Mouse (Mus musculus) forebrain, embryonic 13.5 days (tissue): ENCODE measurements around the gene Emc9. TPM values are rescaled to one million over a fixed set of nuclear protein-coding genes. Genes with fewer than 3 reads are reported as not detected.

ENCODE experiments used
- ATAC-seq: fragments of 200-750 bp; cut with Nextera tagmentation; 2 replicates; pipeline ENCODE4 v1.8.0; 2017
- H3K27ac ChIP-seq: fragments of 300-500 bp; sonication (generic); 2 replicates; pipeline ENCODE4 v1.5.1; 2015; ENCODE audit warnings: inconsistent platforms, mild to moderate bottlenecking, moderate library complexity
- H3K27me3 ChIP-seq: fragments of 300-500 bp; sonication (generic); 2 replicates; pipeline ENCODE4 v1.6.1; 2015; ENCODE audit warnings: mild to moderate bottlenecking, inconsistent platforms
- H3K36me3 ChIP-seq: fragments of 300-500 bp; sonication (generic); 2 replicates; pipeline ENCODE4 v1.6.1; 2015; ENCODE audit warnings: mild to moderate bottlenecking, inconsistent platforms; ENCODE audit not compliant: poor library complexity, severe bottlenecking
- H3K4me1 ChIP-seq: fragments of 300-500 bp; sonication (generic); 2 replicates; pipeline ENCODE4 v1.6.1; 2015; ENCODE audit warnings: inconsistent platforms
- H3K4me2 ChIP-seq: fragments of 300-500 bp; sonication (generic); 2 replicates; pipeline ENCODE4 v1.6.1; 2015; ENCODE audit warnings: inconsistent platforms, mild to moderate bottlenecking, moderate library complexity
- H3K4me3 ChIP-seq: fragments of 300-500 bp; sonication (generic); 2 replicates; pipeline ENCODE4 v1.5.1; 2015; ENCODE audit warnings: mild to moderate bottlenecking, inconsistent platforms
- H3K9ac ChIP-seq: fragments of 300-500 bp; sonication (generic); 2 replicates; pipeline ENCODE4 v1.6.1; 2015; ENCODE audit warnings: mild to moderate bottlenecking, inconsistent platforms
- H3K9me3 ChIP-seq: fragments of 300-500 bp; sonication (generic); replicated peaks from 2 replicates; pipeline ENCODE4 v1.6.1; 2016; ENCODE audit warnings: inconsistent platforms
- WGBS: fragments of 180-500 bp; shearing (Covaris S2); methylation state at CpG from one replicate; pipeline ENCODE4 v1.1.7; 2015; 5-methylcytosine and 5-hydroxymethylcytosine counted together
- polyA plus RNA-seq: library from polyadenylated mRNA; unstranded; fragments of >200 nt; fragmentation: Nextera tagmentation; extraction: Ambion mirVana; gene quantifications from 2 replicates; pipeline ENCODE4 v1.2.1, GENCODE M21; 2015

Emc9 gene
- 8.2 and 8.8 TPM in 2 replicates for polyA plus RNA-seq

DNA sequence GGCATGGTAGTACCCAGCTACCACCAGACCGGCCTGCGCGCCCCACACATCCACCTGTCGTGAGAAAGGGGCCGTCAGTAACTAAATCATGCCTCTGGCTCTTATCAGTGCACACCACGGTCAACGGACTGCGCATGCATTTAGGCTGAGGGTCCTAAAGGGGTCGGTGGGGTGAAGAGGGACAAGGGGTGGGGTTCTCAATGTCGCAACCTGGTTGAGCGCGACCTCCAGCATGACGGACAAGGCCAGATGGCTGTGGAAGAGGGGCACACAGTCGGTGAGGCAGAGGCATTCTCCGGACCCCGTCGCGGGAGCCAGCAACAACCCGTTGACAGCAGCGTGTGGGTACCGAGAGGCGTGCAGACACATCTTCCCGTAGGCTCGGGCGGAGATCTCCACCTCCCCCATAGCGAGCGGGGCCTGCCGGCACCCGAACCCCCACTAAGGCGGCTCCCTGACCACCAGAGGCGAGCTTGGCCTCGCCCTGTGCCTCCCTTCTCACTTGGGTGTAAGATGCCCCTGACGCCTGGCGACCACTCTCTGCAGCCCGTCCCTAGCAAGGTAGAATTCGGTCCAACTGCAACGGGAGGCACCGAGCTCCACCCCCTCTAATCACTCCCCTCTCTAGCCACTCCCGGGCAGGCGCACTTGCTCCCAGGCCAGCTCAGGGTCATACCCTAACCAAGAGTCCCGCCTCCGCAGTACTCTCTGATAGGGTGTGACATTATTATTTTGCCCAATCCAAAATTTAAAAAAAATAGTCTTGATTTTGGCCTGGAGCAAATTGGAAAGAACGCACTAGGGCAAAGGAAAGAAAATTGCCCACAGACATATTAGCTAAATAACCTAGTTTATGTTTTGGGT, at the start of gene Emc9:
Emc9 (minus strand) TSS at position 601 of the 864 bp plus-strand sequence.
- Histone ChIP-seq H3K9me3 (no peaks in the 10 kb centered on the region), H3K4me2 (peak within 1 kb of the TSS; percentile 70), H3K36me3 (peaks cover 36% of the 10 kb centered on the region), H3K4me3 (peak within 1 kb of the TSS; percentile 40), H3K27me3 (no peaks in the 10 kb centered on the region), H3K27ac (no peak within 1 kb of the TSS), H3K9ac (peak within 1 kb of the TSS; percentile 56), H3K4me1 (peaks cover 18% of the 10 kb centered on the region)
- ATAC-seq = peak; percentile 61
- WGBS = 3% methylated on average over 43 of the region's 43 CpGs

DNA sequence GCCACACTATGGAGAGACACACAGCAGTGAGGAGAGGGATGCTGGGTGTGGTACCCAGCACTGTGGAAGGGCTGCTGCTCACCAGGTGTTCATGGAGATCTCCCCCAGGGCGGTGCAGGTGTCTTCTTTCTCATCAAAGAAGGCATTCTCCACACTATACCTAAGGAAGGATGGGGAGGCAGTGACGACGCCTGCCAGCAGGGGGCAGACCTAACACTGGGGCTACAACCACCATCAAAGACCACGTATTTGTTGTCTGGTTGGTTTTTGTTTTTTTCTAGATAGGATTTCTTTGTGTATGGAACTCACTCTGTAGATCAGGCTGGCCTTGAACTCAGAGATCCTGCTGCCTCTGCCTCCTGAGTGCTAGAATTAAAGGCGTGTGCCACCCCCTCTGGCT, 44.2 kb upstream of the Emc9 start:
- Histone ChIP-seq H3K9ac (no peak overlapping the region), H3K4me1 (no peaks in the 10 kb centered on the region), H3K27me3 (no peaks in the 10 kb centered on the region), H3K27ac (no peak overlapping the region), H3K9me3 (no peaks in the 10 kb centered on the region), H3K36me3 (peaks cover 99% of the 10 kb centered on the region), H3K4me3 (no peak overlapping the region), H3K4me2 (no peak overlapping the region)
- WGBS = 51% methylated on average over 5 of the region's 5 CpGs
- no peak for ATAC-seq

DNA sequence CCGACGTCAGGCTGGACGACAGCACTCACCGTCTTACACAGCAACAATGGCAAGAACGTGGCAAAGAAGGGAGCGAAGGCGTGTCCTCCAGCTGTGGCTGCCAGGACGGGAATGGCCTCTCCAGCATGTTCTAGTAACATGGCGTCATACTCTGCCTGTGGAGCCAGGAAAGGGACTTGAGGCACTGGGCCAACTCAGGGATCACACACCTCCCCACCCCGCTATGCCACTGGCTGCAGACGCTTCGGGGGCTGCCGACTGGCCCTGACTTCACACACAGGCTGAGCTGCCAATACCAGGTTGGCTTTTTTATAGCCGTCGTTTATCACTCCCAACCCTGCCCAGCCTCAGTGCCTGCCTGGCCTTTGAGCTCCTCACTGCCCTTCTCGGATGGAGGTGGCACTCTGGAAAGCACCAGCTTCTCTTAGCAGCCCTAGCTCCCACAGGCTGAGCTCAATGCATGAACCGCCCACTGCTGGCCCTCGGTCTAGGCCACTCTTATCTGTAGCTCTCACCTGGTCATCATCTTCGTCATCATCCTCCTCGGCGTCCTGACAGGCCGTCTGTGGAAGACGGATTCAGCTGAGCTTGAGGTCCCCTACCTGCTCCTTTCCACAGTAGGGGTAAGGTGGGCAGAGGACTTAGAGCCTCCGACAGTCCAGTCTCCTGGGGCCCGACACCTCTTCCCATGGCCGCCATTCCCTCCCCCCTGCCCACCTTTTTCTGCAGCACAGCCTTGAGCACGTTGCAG, 43.1 kb upstream of the Emc9 start:
- Histone ChIP-seq H3K4me1 (no peaks in the 10 kb centered on the region), H3K36me3 (peaks cover 99% of the 10 kb centered on the region), H3K4me2 (no peak overlapping the region), H3K27me3 (no peaks in the 10 kb centered on the region), H3K4me3 (no peak overlapping the region), H3K27ac (no peak overlapping the region), H3K9ac (no peak overlapping the region), H3K9me3 (no peaks in the 10 kb centered on the region)
- WGBS = 92% methylated on average over 27 of the region's 27 CpGs
- no peak for ATAC-seq

DNA sequence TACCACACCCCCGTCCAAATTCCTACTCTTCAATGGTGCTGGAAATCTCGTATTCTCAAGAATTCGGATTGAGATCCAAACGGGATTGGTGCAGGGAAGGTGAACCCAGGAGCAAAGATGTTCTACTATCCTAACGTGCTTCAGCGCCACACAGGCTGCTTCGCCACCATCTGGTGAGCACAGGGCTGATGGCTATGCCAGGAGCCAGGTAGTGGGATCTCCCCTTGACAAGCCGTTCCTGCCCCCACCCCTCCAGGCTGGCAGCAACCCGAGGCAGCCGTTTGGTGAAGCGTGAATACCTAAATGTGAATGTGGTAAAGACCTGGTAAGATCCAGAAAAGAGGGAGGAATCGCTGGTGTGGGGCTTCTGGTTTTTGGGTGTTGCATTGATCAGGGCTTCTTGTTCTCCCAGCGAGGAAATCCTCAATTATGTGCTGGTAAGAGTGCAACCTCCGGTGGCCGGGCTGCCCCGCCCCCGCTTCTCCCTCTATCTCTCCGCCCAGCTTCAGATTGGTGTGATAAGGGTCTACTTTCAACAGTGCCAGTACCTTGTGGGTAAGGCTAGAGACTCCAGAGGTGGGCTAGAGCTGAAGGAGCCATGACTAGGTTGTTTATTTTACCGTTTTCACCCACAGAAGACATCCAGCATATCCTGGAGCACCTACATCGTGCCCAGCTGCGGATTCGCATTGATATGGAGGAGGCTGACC, 33.5 kb upstream of the Emc9 start:
- WGBS = 52% methylated on average over 22 of the region's 22 CpGs
- no peak overlapping the region for H3K27ac ChIP-seq

DNA sequence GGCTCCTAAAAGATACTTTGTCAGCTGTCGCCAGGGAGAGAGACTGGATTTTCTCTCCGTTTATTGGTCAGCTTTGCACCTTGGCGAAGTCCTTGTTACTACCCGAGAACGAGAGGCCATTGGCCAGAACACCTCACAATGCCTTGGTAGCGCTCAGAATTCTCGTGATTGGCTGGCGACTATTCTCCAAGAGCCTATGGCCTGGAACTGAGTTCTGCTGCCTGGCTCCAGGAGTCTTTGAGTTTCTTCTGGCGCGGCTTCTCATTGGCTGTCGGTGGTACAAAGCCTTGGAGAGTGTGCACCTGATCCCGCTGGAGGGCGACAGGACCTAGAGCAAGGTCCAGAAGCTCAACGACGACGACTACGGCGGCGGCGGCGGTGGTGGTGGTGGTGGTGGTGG, 32.7 kb upstream of the Emc9 start, which contains the start of gene Rec8:
Rec8 (plus strand) TSS at position 216 of the 400 bp plus-strand sequence.
- Histone ChIP-seq H3K4me1 (0 out of 2 replicates have a peak, but pooled peaks cover 5% of the 10 kb centered on the region), H3K4me2 (peak within 1 kb of the TSS; percentile 13), H3K4me3 (peak within 1 kb of the TSS; percentile 22), H3K36me3 (no peaks in the 10 kb centered on the region), H3K27me3 (no peaks in the 10 kb centered on the region), H3K27ac (no peak within 1 kb of the TSS), H3K9ac (peak within 1 kb of the TSS; percentile 30; the same call in 1 of the 2 replicates), H3K9me3 (no peaks in the 10 kb centered on the region)
- ATAC-seq = peak; percentile 71
- WGBS = 25% methylated on average over 21 of the region's 21 CpGs

More for the DNA sequence above, 33.5 kb upstream of the Emc9 start:
- no peaks in the 10 kb centered on the region for H3K9me3 ChIP-seq
- peak overlapping the region; percentile 22 for H3K4me3 ChIP-seq
- peaks cover 3% of the 10 kb centered on the region for H3K36me3 ChIP-seq
- 0 out of 2 replicates have a peak, but pooled peaks cover 5% of the 10 kb centered on the region for H3K4me1 ChIP-seq
- ATAC-seq = peak; percentile 53; the same call in 1 of the 2 replicates
- H3K27me3 ChIP-seq = no peaks in the 10 kb centered on the region
- H3K4me2 ChIP-seq = peak overlapping the region; percentile 13
- H3K9ac ChIP-seq = peak overlapping the region; percentile 30; the same call in 1 of the 2 replicates

DNA sequence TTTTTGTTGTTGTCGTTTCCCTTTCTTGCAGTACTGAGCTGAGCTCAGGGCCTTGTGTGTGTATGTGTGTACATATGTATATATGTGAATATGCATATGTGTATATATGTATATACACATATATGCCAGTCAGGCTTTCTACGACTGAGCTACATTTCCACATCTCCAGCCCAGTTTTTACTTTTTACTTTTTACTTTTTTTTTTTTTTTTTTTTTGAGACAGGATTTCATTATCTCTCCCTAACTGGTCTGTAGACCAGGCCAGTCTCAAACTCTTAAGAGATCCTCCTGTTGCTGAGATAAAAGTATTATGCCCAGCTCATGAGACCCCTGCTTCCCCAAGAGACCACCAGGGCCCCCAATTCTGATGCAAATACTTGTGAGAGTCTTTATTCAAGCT, 31.7 kb upstream of the Emc9 start:
- Histone ChIP-seq H3K9ac (no peak overlapping the region), H3K4me3 (no peak overlapping the region), H3K9me3 (no peaks in the 10 kb centered on the region), H3K4me1 (0 out of 2 replicates have a peak, but pooled peaks cover 5% of the 10 kb centered on the region), H3K4me2 (no peak overlapping the region), H3K36me3 (no peaks in the 10 kb centered on the region), H3K27ac (no peak overlapping the region), H3K27me3 (no peaks in the 10 kb centered on the region)
- ATAC-seq = no peak
- WGBS = 91% methylated on average over 2 of the region's 2 CpGs

DNA sequence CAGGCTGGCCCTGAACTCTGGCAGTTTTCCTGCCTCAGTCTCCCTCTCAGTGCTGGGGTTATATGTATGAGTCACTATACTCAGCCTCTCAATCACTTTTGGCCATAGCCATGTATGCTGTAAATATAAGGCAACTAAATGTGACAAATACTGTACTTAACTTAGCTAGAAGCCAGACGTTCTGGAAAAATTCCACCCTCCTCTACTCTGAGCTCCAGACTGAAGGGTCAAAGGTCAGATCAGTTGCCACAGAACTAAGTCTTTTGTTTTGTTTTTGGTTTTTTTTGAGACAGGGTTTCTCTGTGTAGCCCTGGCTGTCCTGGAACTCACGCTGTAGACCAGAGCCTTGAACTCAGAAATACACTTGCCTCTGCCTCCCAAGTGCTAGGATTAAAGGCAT, 30.8 kb upstream of the Emc9 start:
- Histone ChIP-seq H3K4me1 (0 out of 2 replicates have a peak, but pooled peaks cover 5% of the 10 kb centered on the region), H3K4me2 (no peak overlapping the region), H3K4me3 (no peak overlapping the region), H3K27me3 (no peaks in the 10 kb centered on the region), H3K27ac (no peak overlapping the region), H3K9me3 (no peaks in the 10 kb centered on the region), H3K36me3 (no peaks in the 10 kb centered on the region), H3K9ac (no peak overlapping the region)
- 42% methylated on average over 2 of the region's 2 CpGs for WGBS
- no peak for ATAC-seq

DNA sequence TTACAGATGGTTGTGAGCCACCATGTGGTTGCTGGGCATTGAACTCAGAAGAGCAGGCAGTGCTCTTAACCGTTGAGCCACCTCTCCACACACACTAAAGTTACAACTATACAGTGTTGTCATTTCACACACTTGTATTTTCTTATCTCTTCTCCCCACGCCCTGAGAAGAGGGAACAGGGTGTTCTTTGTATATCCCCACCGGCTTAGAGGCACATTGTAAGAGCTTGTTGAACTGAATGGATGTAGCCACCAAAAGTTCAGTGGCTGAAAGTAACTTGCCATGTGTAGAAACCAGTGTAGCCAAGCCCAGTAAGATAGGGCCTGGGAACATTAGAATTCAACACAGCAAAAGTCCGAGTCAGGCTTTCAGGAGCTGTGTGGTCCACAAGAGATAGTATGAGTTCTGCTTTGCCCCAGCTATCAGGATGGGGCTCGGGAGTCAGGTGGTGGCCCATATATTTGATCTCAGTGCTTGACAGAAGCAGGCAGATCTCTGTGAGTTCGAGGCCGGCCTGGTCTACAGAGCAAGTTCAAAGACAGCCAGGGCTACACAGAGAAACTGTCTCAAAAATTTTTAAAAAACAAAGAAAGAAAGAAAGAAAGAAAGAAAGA, 29.6 kb upstream of the Emc9 start:
- Histone ChIP-seq H3K9me3 (no peaks in the 10 kb centered on the region), H3K4me2 (no peak overlapping the region), H3K4me3 (no peak overlapping the region), H3K9ac (no peak overlapping the region), H3K36me3 (peaks cover 4% of the 10 kb centered on the region), H3K27me3 (no peaks in the 10 kb centered on the region), H3K4me1 (0 out of 2 replicates have a peak, but pooled peaks cover 5% of the 10 kb centered on the region), H3K27ac (no peak overlapping the region)
- WGBS = 83% methylated on average over 7 of the region's 7 CpGs
- ATAC-seq = no peak

DNA sequence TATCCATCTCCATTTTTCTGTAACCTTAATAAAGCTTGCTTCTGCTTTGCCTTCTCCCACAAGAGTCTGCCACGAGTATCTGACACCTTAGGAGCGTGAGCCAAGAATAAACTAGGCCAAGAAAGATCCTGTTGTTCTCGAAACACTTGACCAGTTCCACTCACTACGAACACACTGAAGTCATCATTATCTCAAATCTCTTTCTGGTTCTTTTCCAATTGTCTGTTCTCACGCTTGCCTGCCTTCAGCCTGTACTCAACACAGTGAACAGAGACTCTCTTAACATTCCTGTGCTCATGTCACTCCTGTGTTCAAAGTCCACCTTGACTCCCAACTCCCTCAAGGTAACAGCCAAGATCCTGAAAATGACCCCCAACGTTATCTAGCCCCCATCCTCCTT, 28.2 kb upstream of the Emc9 start:
- 61% methylated on average over 6 of the region's 6 CpGs for WGBS

DNA sequence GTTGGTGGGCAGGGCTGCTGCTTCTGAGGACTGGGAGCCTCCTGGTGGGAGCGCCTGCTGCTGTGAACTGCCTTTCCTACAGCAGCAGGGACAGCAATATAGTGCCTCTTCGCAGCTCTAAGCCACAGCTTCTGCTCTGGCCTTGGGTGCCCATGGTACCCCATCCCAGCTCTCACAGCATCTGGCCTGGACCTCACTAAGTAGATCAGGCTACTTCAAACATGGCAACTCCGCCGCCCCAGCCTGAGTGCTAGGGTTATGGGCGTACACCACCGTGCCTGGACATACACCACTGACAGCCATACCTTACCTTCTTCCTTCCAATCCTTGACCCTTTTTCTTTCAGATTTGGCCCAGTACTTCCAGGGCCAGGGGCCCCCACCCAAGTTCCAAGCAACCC, 23.2 kb upstream of the Emc9 start:
- Histone ChIP-seq H3K9ac (no peak overlapping the region), H3K4me1 (no peaks in the 10 kb centered on the region; the same call in 1 of the 2 replicates), H3K9me3 (no peaks in the 10 kb centered on the region), H3K4me3 (no peak overlapping the region), H3K27me3 (no peaks in the 10 kb centered on the region), H3K4me2 (no peak overlapping the region), H3K36me3 (peaks cover 54% of the 10 kb centered on the region), H3K27ac (no peak overlapping the region)
- 93% methylated on average over 6 of the region's 6 CpGs for WGBS
- no peak for ATAC-seq

More for the DNA sequence above, 28.2 kb upstream of the Emc9 start:
- Histone ChIP-seq H3K36me3 (peaks cover 17% of the 10 kb centered on the region), H3K4me1 (no peaks in the 10 kb centered on the region), H3K9me3 (no peaks in the 10 kb centered on the region), H3K4me2 (no peak overlapping the region), H3K4me3 (no peak overlapping the region), H3K9ac (no peak overlapping the region), H3K27me3 (no peaks in the 10 kb centered on the region), H3K27ac (no peak overlapping the region)
- no peak for ATAC-seq

DNA sequence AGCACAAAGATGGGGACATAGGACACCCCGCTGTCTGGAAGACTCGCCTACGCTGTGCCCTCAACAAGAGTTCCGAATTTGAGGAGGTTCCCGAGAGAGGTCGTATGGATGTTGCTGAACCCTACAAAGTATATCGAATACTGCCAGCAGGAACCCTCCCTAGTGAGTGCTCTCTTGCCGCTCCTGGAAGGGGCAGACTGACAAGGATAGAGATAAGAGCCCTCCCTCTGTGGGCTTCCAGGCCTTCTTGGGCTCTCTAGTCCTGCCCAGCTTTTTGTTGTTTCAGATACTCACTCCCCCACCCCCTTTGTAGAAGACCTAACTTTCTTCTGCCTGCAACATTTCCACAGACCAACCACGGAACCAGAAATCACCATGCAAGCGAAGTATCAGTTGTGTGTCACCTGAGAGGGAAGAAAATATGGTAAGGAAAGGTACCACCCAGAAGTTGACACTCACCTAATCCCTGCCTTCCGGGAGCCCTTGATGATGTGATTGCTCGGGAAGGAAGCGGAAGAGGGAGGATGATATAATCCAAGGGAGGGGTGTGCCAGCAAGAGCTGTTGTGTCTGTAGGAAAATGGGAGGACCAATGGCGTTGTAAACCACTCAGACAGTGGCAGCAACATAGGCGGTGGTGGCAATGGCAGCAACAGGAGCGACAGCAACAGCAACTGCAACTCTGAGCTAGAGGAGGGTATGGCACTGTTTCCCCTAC, 20.8 kb upstream of the Emc9 start:
- Histone ChIP-seq H3K4me1 (no peaks in the 10 kb centered on the region; the same call in 1 of the 2 replicates), H3K9ac (no peak overlapping the region), H3K27ac (no peak overlapping the region), H3K27me3 (no peaks in the 10 kb centered on the region), H3K36me3 (peaks cover 79% of the 10 kb centered on the region), H3K4me3 (no peak overlapping the region), H3K4me2 (no peak overlapping the region), H3K9me3 (no peaks in the 10 kb centered on the region)
- 94% methylated on average over 16 of the region's 16 CpGs for WGBS
- ATAC-seq = no peak
